Mouse (Mus musculus) thymus, postnatal 10 days (tissue): ENCODE results near the gene Tex101.
A peak's percentile ranks its signal among the peaks of the same experiment; 100 is the strongest.
"Not testable (repeated sequence)": the region's sequence is repeated elsewhere in the genome, so short reads cannot be mapped to it uniquely, and the experiment has no call there.

ENCODE experiments used
- DNase-seq, 2 experiments: peaks; one replicate each; pipeline ENCODE4 v3.0.0; 2021; ENCODE audit warnings: low spot score in 2 of 2

The Tex101 gene

DNA sequence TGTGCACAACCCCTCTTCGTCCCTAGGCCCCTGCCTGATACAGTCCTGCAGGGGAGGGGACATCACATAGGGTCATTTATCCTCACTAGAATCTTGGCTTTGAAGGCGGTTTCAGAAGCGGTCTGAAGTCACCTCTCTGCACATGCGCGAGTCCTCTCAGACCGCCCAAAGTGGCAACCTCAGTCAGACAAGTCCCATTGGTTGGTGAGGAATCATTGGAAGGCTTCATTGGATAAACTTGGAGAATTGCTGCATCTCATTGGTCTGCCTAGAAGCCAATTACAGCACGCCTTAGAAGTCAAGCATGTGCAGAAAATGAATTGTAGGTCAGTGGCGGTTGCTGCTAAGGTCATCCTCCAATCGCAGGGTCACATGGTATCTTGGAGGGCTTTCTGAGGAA, at the start of gene Tex101:
Tex101 (minus strand) TSS at position 101 of the 400 bp plus-strand sequence.
- no peak for DNase-seq

DNA sequence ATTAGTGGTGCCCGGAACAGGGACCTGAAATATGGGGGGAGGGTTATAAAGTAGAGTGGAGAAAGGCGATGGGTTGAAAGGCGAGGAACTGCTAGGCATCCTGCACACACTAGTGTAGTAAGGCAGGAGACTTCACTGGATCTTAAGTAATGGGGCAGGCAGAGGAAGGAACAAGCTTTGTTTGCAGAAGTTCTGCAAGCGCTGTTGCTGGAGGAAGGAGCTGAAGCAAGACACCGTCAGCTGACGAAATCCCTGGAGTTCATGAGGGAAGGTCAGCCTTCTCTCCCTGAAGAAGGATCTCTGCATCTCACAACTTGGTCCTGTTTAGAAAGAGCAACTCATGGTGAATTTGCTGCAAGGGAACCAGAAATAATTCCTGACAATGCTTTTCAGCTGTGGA, 38.6 kb upstream of the Tex101 start:
- DNase-seq, result no peak

DNA sequence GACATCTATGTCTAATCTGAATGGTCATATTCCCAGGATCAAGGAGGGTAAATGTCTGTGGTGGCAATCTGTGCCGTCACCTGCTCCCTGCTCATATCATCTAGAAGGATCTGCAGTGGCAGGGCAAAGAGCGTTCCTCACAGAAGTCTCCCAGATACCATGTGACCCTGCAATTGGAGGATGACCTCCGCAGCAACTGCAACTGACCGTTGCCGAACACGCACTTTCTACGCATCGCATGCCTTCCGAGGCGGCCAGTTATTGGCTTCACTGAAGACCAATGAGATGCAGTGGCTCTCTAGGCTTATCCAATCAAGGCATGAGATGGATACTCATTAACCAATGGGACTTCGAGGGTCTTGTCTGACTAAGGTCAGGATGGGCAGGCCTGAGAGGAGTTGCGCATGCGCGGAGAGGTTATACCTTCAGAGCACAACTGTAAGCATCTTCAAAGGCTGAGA, 32.4 kb upstream of the Tex101 start, which contains the start of gene BC049730:
BC049730 (plus strand) TSS at position 411 of the 461 bp plus-strand sequence.
- no peak for DNase-seq

DNA sequence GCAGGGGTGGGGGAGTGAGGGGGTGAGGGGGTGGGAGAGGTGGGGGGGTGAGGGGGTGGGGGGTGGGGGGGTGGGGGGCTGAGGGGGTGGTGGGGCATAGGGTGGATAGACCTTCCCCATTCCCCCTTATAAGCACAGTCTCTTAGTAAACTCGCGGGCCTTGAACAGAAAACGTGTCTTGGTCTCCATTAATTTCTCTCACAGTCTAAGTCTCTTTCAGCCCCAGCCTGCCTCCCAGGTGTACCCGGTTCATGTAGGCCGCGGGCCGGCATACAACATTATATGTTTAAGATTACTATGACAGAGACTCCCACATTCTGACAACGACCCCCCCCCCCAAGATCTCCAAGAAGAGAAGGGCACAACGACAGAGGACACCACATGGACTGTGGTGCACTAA, 26.4 kb upstream of the Tex101 start:
- DNase-seq, result not testable (repeated sequence)

DNA sequence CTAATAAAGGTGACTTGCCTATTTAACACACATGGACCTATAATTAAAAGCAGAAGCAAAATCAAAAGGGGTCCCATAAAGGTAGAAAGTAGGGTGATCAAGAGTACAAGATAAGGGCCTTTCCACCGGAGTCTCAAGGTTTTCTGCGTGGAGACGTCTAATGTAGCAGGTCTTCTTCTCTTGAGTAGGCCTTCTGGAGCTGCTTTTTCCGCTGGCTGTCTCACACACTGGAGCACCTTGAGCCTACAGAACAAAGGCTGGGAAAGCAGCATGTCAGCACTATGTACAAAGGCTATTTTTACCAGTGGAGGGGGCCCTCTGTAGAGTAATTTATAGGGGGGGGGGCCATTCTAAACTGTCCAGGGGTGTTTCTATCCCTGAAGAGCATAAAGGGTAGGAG, 21.4 kb upstream of the Tex101 start:
- not testable (repeated sequence) for DNase-seq

DNA sequence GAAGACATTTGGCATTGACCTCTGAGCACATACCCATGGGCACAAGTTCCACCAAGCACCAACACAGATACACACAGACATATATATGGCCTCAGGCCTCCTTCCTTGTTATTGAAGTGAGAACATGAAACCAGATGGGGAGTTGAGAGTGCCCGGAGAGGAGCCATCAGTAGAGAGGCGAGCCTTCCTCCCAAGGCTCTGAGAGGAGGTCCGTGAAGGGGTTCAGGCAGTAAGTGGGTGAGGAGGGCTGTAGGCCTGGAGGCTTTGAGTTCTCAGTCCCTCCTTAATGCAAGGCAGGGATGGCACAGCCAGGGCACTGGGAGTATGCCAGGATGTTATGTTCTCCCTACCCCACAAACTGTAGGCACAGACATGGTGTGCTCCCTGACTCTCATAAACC, 16.2 kb upstream of the Tex101 start:
- not testable (repeated sequence) for DNase-seq

DNA sequence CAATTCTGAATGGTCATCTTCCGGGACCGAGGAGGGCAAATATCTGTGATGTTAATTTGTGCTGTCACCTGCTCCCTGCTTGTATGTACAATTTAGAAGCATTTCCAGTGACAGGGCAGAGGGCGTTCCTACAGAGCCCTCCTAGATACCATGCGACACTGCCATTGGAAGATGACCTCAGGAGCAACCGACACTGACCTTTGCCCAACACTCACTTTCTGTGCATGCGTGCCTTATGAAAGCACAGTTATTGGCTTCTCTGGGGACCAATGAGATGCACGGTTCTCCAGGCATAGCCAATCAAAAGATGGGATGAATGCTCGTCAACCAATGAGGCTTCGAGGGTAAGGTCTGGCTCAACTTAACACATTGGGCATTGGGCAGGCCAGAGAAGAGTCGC, 11.0 kb upstream of the Tex101 start:
- not testable (repeated sequence) for DNase-seq

DNA sequence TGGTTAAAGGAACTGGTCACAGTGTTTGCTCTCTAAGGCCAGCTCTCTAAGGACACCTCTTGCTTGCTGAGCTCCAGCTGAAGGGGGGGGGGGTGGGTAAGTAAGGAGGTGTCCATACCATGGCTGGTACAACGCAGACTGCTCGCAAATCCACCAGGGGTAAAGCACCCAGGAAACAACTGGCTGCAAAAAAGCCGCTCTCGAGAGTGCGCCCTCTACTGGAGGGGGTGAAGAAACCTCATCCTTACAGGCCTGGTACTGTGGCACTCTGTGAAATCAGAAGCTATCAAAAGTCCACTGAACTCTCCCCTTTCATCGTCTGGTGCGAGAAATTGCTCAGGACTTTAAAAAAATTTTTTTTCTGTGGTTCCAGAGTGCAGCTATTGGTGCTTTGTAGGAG, 7.6 kb upstream of the Tex101 start:
- peak in 1 of 2 experiments; percentile 44 for DNase-seq

DNA sequence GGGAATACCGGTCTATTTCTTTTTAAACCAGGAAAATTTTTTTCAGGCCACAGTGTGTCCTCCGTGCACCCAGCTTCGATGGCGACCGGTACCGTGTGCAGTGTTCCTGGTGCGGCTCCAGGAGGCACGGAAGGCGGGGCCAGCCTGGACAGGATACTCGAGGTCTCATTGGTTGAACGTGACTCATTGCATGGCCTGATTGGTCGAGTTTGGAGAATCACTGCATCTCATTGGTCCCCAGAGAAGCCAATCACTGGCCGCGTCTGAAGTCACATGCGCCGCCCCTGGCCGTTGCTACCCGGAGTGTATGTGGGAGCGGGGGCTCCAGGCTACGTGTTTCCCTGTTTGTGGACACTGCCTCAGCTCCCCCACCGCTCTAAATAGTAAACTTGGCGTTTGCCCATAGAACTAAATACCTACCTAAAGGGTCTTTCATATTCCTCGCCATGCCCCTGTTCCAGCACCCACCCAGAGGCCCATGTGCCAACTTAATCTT, 4.5 kb downstream of the Tex101 start:
- no peak for DNase-seq

DNA sequence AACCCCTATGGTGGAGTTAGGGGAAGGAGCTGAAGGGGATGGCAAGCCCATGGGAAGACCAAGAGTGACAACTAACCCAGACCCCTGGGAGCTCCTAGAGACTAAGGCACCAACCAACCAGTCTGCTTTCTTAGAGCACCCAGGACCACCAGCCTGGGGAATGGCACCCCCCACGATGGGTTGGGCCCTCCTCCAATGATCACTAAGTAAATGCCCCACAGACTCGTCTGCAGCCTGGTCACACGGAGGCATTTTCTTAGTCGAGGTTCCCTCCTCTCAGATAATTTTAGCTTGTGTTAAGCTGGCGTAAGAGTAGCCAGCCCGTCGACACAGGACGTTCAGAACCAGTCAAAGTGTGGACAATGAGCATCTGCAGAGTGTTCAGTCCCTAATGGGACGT, 11.5 kb downstream of the Tex101 start:
- DNase-seq, result no peak

DNA sequence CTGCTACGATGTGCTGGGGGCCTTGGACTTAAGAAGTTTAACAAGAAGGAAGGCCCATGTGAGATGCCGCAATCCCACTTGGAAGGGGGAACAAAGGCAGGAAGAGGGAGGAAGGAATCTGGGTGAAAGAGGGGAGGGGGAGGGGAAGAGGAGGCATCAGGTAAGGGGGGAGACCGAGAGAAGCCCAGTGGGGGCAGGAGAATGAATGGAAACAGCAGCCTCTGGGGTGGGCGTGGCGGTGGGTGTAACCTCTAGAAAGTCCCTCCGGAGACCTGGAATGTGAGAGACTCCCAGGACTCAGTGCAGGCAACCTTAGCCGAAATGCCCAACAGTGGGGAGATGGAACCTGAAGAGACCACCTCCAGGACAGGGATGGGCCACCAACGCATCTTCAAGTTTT, 12.2 kb downstream of the Tex101 start:
- no peak for DNase-seq

DNA sequence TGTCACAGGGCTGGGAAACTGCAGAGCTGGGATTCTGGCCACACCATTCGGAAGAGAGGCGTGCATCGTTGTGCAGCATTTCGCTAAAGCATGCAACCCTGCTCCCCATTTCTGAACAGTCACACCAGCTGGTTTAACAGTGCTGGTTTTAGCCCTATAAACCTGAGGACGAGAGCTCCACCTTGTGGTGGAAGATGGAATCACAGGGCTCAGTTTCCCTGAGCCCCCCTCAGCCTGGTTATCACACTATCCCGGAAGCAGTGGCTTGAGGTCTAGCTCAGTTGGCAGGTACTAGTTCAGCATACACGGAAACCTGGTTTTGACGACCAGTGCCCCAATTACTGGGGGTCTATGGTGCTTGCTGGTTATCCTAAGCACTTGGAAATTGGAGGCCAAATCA, 13.9 kb downstream of the Tex101 start:
- DNase-seq, result peak; percentile 78 to 88

DNA sequence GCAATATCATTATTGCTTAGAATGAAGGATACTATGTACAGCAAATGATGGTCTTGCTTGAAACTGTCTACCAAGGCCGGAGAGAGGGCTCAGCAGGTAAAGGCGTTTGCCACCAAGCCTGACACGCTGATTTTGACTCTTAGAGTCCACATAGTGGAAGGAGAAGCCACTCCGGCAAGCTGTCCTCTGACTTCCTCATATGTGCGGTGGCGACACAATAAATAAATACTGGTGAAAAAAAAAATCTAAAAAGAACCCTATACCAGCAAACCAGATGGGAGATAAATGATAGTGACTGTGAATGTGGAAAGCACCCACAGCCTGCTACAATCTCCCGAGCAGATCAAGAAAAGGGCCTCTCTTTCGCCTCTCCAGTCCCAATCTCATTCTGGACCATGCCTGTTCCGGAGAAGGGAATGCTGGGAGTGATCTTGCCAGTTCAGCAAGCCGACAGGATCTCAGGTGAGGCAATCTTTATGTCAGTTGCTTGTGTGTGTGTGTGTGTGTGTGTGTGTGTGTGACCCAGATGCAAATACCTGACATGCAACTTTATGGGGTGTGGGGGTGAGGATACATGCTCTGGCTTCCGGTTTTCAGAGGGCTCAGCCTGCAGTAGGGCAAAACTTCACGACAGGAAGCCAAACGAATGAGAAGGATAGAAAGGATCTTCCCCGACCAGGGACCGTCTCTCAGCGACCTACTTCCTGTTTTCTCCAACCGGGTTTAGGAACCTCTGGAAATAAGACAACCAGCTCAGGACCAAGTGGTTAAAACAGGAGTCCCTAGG, 15.2 kb downstream of the Tex101 start:
- DNase-seq, result peak; percentile 32 to 51

DNA sequence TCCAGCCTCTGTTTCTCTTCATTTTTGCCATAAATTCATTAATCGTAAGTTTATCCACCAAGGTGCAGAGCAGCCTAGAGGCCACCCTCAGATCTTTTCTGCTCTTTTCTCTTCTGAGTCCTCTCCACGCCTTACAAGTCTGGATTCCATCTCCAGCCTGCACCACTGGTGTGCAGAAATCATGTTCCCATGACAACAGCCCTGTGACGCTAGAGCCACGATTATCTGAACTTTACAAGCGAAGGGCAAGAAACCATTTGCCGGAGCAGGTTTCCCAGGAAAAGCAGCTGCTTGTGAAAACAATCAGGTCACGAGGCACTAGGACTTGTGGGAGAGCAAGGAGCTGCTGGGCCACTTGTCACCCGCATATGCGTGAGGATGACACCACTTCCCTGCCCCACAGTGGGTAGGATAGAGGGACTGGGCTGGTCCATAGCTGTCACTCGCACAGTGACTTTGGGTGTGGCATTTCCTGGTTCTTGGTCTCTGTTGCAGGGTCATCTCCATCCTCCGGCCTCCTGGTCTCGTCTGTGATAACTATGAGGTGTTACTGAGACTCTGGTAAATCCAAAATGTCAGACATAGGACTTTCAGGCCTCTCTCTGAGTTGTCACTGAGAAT, 16.6 kb downstream of the Tex101 start:
- no peak for DNase-seq

DNA sequence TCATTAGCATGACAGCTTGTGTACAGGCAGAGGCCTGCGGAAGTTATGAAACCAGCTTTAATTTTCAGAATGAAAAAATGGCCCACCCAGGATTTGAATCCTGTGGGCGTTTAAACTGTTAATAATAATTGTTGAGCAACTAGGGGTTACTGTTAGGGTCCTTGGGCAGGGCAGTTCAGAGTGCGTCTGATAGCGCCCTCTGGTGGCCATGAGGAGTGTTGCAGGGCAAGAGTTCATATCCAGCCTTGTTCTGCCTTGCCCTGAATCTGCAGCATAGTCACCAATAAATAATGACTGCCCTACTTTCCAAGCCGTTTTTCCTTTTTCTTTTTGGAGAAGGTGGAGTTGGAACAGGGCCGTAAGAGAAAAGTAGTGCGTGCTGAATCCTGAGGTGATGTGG, 22.8 kb downstream of the Tex101 start:
- DNase-seq, result peak; percentile 45 to 63

DNA sequence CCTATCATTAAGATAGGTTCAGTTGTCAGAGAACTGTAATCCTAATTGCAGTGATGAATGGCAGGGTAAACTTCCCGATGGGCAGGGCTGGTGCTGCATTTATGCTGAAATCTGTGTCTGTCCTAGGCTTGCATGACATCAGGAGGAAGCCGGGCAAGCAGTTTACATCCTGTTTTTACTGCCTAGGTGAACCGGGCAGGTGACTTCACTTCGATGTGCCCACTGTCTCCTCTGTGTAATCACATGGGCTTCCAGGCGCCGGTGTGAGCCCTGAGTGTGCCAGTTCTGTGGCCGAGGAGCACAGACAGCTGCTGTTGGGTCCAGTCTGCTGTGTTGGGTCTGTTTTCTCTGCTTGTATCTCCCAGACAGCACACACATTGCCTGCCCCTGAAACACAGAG, 30.0 kb downstream of the Tex101 start:
- DNase-seq, result no peak

DNA sequence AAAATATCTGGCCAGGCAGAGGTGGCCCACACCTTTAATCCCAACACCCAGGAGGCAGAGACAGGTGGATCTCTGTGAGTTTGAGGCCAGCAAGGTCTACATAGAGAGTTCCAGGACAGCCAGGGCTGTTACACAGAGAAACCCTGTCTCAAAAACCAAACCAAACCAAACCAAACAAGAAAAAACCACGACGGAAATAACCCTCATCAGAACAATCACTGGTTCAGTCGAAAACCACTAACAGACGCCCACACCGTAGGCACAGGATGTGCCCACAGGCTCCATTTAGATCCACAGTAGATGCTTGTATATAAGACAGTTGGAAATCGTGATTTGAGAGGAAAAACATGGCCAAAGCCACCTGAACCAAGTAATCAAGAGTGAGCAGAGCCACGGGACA, 31.5 kb downstream of the Tex101 start:
- DNase-seq, result no peak

DNA sequence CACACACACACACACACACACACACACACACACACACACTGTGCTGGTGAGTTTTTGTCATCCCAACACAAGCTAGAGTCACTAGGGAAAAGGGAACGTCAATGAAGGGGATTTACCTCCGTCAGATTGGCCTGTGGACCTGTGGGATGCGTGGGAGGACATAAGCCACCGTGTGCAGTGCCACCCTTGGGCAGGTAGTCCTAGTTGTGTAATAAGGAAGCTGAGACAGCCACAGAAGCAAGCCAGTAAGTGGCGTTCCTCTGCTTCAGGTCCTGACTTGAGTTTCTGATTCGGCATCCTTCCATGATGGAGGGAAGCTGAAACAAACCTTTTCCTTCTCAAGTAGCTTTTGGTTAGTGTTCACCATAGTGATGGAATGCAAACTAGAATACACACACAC, 32.0 kb downstream of the Tex101 start:
- DNase-seq, result no peak

DNA sequence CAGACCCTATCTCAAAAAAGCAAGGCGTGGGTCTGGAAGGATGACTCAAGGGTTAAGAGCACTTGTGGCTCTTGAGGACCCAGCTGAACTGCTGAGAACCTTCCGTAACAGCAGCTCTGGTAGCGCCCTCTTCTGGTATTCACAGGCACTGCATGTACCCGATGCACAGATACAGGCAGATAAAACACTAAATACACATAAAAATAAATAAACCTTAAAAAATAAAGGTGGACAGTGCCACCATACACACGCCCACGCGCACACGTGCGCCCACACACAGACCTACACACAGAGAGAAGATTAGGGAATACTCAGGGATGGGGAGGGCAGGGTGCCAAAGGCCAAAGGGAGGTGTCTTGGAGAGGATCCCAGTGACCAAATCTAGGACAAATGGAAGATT, 34.0 kb downstream of the Tex101 start:
- peak; percentile 52 to 75 for DNase-seq

DNA sequence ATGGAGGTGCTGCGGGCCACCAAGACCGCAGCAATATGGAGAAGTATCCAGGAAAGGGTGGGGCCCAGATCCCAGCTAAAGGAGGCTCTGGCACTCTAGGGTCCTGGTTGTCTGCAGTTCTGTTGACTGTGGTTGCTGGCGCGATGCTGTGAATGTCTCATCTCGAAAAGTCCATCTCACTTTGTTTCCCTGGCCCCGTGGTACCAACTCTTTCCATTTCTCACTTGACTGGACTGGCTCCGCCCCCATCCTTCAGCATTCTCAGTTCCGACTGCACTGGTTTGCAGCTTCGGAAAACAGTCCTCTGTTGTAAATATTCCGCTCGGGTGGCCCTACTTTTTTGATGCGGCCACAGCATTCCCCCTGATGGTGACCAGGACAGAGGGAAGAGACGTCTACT, 36.0 kb downstream of the Tex101 start:
- DNase-seq, result no peak

DNA sequence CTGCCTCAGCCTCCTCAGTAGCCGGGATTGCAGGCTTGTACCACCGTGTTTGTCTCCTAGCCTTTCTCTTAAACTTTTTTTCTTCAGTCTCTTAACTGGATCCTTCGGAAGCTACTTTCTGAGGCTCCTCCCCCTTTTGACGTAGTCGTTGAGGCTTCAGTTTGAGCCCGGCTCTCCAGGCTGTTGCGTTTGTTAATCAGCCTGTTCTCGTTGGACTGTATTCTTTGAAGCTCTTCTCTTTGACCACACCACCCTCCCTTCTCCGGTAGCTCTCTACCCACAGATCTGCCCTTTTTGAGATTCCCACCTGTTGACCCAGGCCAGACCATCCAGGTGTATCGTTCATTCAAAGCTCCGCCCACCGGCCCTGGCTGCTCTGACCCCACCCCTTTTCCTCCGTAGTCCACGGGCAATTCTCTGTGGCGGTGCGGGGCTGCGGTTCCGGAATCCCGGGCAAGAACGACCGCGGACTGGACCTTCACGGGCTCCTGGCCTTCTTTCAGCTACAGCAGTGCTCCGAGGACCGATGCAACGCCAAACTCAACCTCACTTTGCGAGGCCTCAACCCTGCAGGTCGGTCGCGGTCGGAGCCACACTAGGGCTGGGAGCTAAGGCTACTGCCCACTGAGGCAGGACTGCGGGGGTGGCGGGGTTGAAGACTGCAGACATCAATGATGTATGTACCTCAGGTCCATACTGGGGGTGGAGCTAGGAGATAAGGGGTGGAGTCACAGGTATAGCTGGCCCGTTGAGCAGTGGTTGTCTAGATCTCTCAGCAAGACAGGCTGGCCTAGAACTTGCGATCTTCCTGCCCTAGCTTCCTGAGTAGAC, 38.2 kb downstream of the Tex101 start:
- no peak for DNase-seq

DNA sequence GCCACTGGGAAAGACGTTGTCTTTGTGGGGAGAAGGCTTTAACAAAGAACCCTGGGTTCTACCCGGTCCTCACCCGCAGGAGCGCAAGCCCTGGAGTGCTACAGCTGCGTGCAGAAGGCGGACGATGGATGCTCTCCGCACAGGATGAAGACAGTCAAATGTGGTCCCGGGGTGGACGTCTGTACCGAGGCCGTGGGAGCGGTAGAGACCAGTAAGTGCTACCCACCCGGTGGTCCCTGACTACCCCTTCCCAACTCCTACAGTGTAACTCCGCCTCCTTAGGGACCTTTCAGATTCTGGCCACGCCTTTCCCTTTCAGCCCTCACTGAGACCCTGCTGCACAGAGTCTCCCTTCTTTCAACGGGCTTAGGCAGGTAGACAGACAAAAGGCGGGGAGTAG, 39.4 kb downstream of the Tex101 start:
- no peak for DNase-seq
